Mouse (Mus musculus): Measurements from ENCODE around the gene Naip2. TPM values are rescaled to one million over a fixed set of nuclear protein-coding genes. Genes with fewer than 3 reads are reported as not detected.

Naip2 gene
- polyA plus RNA-seq, 1 experiment = 12.0 TPM

DNA sequence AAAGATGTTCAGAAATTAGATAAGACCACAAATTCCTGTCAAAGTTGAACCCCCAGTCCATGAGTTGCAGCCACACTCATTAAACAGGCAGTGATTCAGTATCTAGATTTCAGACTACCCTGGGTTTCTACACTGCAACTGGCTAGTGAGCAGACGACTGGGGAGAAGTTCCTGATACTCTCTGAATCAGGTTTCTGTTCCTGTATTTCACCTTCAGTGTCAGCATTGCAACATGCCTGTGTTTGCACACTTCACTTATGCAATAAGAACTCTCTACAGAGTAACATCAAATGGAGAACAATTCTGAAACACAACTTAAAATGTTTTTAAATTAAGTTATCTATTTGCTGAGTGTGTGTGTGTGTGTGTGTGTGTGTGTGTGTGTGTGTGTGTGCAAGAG, 49.2 kb downstream of the Naip2 start:
- Histone ChIP-seq H3K27ac (ENCODE audit: insufficient read depth, low read depth, low read length) (no peak overlapping the region), H3K4me1 (ENCODE audit: control insufficient read depth, insufficient read depth, insufficient read length, low read length) (no peaks in the 10 kb centered on the region), H3K27me3 (ENCODE audit: control insufficient read depth, insufficient read depth, low read length) (no peaks in the 10 kb centered on the region), H3K36me3 (ENCODE audit: control insufficient read depth, insufficient read depth, low read length) (peaks cover 40% of the 10 kb centered on the region), H3K4me3 (ENCODE audit: low read depth, low read length) (no peak overlapping the region)
- 62% methylated on average over 1 of the region's 1 CpGs for WGBS
- no peak for TF ChIP-seq CTCF (IDR thresholded peaks at IDR 0.05; ENCODE audit: extremely low read depth, insufficient read length, insufficient replicate concordance, low read depth, low read length)

DNA sequence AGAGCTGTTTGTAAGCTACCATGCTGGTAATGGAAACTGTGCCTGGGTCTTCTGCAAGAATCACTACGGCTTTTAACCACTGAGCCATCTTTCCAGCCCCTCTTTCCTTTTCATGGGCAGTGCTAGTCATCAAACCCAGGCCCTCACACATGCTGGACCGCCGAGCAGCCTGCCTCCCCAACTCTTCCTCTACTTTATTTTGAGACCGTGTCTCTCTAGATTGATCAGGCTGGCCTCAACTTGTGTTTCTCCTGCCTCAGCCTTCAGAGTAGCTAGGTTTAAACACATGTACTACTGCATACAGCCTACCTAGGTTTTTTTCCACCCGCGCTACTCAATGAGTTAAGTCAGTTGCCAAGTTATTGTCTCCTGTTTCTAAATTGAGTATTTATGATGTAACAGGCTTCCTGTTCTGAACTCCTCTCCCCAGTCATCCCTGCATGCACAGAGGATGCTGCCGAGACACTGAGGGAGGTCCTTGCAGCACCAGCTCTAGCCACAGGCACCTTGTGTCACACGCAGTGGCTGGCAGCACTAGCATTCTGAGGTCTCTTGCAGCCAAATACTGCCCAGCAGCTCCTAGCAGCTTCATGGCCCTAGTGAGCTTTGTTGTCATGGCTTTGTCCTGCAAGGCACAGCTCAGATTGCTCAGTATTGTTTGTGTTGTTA, 60.1 kb downstream of the Naip2 start:
- no peak for TF ChIP-seq CTCF (IDR thresholded peaks at IDR 0.05; ENCODE audit: extremely low read depth, insufficient read length, insufficient replicate concordance, low read depth, low read length)
- no peak for TF ChIP-seq POLR2A (IDR thresholded peaks at IDR 0.05; ENCODE audit: low read depth, low read length)
- Histone ChIP-seq H3K36me3 (ENCODE audit: control insufficient read depth, insufficient read depth, low read length) (peaks cover 43% of the 10 kb centered on the region), H3K4me3 (ENCODE audit: low read depth, low read length) (no peak overlapping the region), H3K27me3 (ENCODE audit: control insufficient read depth, insufficient read depth, low read length) (no peaks in the 10 kb centered on the region), H3K4me1 (ENCODE audit: control insufficient read depth, insufficient read depth, insufficient read length, low read length) (no peaks in the 10 kb centered on the region), H3K27ac (ENCODE audit: insufficient read depth, low read depth, low read length) (no peak overlapping the region)
- WGBS = 84% methylated on average over 8 of the region's 8 CpGs

DNA sequence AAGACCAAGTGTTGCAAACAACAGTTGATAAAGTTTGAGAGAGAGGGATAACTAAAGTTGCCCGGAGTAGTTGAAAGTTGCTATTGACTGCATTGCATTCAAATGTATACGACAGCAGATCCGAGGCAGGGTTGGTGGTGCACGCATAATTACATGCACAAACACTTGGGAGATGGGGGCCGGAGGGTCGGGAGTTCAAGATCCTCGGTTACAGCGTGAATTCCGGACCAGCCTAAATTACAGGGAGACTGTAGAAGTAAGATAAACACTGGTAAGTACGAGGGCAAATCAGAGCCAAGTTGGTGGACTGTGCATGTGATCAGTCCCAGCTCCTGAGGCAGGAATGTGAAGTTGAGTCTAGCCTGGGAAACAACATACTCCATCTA, 76.6 kb downstream of the Naip2 start:
- Histone ChIP-seq H3K27ac (ENCODE audit: insufficient read depth, low read depth, low read length) (no peak overlapping the region), H3K27me3 (ENCODE audit: control insufficient read depth, insufficient read depth, low read length) (no peaks in the 10 kb centered on the region), H3K4me1 (ENCODE audit: control insufficient read depth, insufficient read depth, insufficient read length, low read length) (peaks cover 4% of the 10 kb centered on the region; the same call in 1 of the 2 replicates), H3K4me3 (ENCODE audit: low read depth, low read length) (peak overlapping the region; percentile 95), H3K36me3 (ENCODE audit: control insufficient read depth, insufficient read depth, low read length) (peaks cover 22% of the 10 kb centered on the region)
- under 1% methylated on average over 10 of the region's 10 CpGs for WGBS
- no peak for TF ChIP-seq CTCF (IDR thresholded peaks at IDR 0.05; ENCODE audit: extremely low read depth, insufficient read length, insufficient replicate concordance, low read depth, low read length)
- no peak for TF ChIP-seq POLR2A (IDR thresholded peaks at IDR 0.05; ENCODE audit: low read depth, low read length)

DNA sequence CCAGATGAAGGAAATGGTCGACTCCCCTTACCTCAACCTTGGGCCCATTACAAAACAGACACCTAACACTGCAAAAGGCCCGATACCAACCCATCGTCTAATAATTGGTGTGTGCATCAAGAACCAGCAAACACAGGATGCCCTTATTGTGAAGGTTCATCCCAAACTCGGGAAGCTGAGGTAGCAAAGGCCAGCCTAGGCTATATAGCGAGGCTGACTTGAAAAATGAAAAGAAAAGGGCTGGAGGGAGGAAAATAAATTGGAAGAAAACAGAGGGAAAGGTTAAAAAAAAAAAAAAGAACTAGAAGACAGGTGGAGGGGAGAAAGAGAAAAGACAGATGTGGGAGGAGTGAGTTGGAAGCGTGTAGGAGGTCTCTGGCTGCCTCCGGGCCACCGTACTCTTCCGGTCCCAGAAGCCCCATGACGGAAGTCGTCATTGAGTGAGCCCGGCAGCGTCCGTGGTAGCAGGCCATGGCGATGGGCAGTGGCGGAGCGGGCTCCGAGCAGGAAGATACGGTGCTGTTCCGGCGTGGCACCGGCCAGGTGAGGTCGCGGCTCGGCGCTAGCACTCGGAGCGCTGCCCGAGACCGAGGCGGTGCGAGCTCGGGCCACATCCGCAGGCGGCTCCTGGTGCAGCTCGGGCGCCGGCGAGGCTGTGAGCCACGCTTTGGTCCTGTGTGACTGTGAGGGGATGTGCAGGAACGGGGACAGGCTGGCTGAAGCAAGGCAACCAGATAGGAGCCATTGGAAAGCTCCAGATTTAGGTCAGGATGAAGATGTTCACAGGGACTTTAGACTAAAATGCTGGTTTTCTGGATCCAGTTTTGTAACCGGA, 77.3 kb downstream of the Naip2 start, which contains the start of gene Smn1:
Gene Smn1 (plus strand): TSS at position 430 of the 835 bp plus-strand sequence.
- H3K27ac ChIP-seq (ENCODE audit: insufficient read depth, low read depth, low read length) = no peak within 1 kb of the TSS
- 3% methylated on average over 42 of the region's 42 CpGs for WGBS

DNA sequence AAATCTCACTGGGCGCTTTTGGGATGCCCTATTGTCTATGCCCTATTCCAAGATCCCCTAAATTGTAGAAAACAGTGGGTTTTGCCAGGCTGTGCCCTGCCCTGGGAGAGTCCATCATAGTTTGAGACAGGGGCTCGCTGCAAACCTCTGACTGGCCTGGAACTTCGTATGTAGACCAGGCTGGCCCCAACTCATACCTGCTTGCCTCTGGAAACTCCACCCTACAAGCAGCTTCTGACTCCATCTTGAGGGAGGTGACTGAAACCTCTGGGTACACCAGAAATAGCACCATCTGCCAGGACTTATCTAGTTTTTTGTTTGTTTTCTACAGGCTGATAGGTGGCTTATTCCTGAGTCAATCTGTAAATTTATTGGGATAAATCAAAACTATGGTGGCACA, 77.9 kb downstream of the Naip2 start:
- H3K27ac ChIP-seq (ENCODE audit: insufficient read depth, low read depth, low read length) = no peak overlapping the region
- H3K27me3 ChIP-seq (ENCODE audit: control insufficient read depth, insufficient read depth, low read length) = no peaks in the 10 kb centered on the region
- H3K4me3 ChIP-seq (ENCODE audit: low read depth, low read length) = no peak overlapping the region
- H3K4me1 ChIP-seq (ENCODE audit: control insufficient read depth, insufficient read depth, insufficient read length, low read length) = peaks cover 4% of the 10 kb centered on the region; the same call in 1 of the 2 replicates
- TF ChIP-seq POLR2A (IDR thresholded peaks at IDR 0.05; ENCODE audit: low read depth, low read length) (no peak), CTCF (IDR thresholded peaks at IDR 0.05; ENCODE audit: extremely low read depth, insufficient read length, insufficient replicate concordance, low read depth, low read length) (no peak)
- peaks cover 19% of the 10 kb centered on the region for H3K36me3 ChIP-seq (ENCODE audit: control insufficient read depth, insufficient read depth, low read length)
- 84% methylated on average over 3 of the region's 3 CpGs for WGBS

More for the DNA sequence above, 77.3 kb downstream of the Naip2 start, which contains the start of gene Smn1:
- peak; percentile 45; the same call in 1 of the 2 replicates for TF ChIP-seq POLR2A (IDR thresholded peaks at IDR 0.05; ENCODE audit: low read depth, low read length)
- TF ChIP-seq CTCF (IDR thresholded peaks at IDR 0.05; ENCODE audit: extremely low read depth, insufficient read length, insufficient replicate concordance, low read depth, low read length) = no peak
- Histone ChIP-seq H3K4me3 (ENCODE audit: low read depth, low read length) (peak within 1 kb of the TSS; percentile 95), H3K27me3 (ENCODE audit: control insufficient read depth, insufficient read depth, low read length) (no peaks in the 10 kb centered on the region), H3K4me1 (ENCODE audit: control insufficient read depth, insufficient read depth, insufficient read length, low read length) (peaks cover 4% of the 10 kb centered on the region; the same call in 1 of the 2 replicates), H3K36me3 (ENCODE audit: control insufficient read depth, insufficient read depth, low read length) (peaks cover 22% of the 10 kb centered on the region)

DNA sequence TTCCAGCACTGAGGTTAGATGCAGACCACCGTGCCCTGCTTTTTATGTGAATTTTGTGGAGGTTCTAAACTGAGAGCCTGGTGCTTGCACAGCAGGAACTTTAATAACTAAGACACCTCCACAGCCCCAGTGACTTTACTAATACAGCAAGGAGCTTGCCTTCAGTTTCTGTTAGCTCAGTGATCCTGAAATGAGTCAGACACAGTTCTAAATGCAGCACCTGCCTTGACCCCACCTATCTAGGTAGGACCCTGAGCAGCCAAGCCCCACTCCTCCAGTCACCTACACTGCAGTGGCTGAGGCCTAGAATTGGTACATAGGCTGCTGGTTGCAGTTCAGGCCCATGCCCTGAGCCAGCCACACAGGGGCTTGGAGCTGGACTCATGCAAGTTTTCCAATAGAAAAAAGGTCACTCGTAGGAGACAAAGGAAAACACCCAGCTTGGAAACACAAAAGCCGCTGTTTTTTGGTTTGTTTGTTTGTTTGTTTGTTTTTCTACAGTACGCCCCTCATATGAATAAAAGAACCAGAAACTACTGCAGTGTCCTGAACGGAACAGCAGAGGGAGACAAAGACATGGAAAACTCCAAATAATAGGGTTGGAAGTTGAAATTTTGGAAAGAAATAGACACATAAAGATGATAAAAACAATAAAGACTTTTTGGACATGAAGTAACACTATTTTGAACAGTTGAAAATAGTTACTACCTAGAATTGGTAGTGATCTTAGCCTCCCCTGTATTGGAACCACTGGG, 89.5 kb downstream of the Naip2 start:
- H3K27ac ChIP-seq (ENCODE audit: insufficient read depth, low read depth, low read length) = no peak overlapping the region
- peaks cover 9% of the 10 kb centered on the region for H3K4me1 ChIP-seq (ENCODE audit: control insufficient read depth, insufficient read depth, insufficient read length, low read length)
- TF ChIP-seq CTCF (IDR thresholded peaks at IDR 0.05; ENCODE audit: extremely low read depth, insufficient read length, insufficient replicate concordance, low read depth, low read length) (no peak), POLR2A (IDR thresholded peaks at IDR 0.05; ENCODE audit: low read depth, low read length) (no peak)
- H3K27me3 ChIP-seq (ENCODE audit: control insufficient read depth, insufficient read depth, low read length) = no peaks in the 10 kb centered on the region
- WGBS = 44% methylated on average over 5 of the region's 5 CpGs
- no peaks in the 10 kb centered on the region for H3K36me3 ChIP-seq (ENCODE audit: control insufficient read depth, insufficient read depth, low read length)
- H3K4me3 ChIP-seq (ENCODE audit: low read depth, low read length) = no peak overlapping the region

Measured in small intestine, adult 2 months (tissue).